Mouse (Mus musculus) left cerebral cortex, postnatal 10 days (tissue): ENCODE results near the gene Gnl3l. TPM values are rescaled to one million over a fixed set of nuclear protein-coding genes. Genes with fewer than 3 reads are reported as not detected.

ENCODE experiments used
- DNase-seq, 2 experiments: peaks; one replicate each; pipeline ENCODE4 v3.0.0; 2021 to 2022; ENCODE audit warnings: low spot score in 2 of 2, mixed read lengths in 1 of 2; ENCODE audit errors: extremely low spot score in 1 of 2
- intact Hi-C: fragments of 180-260 bp; cut with DNase I; formaldehyde crosslinking; loops from one replicate; pipeline ENCODE4 v1.15.1; 2025
- total RNA-seq, 2 experiments: library from RNA; stranded (reverse); gene quantifications; 2 replicates each; pipeline ENCODE4 v1.2.3; 2021

Gnl3l gene
- 100 to 1,000 TPM; 214 to 221 TPM for total RNA-seq

DNA sequence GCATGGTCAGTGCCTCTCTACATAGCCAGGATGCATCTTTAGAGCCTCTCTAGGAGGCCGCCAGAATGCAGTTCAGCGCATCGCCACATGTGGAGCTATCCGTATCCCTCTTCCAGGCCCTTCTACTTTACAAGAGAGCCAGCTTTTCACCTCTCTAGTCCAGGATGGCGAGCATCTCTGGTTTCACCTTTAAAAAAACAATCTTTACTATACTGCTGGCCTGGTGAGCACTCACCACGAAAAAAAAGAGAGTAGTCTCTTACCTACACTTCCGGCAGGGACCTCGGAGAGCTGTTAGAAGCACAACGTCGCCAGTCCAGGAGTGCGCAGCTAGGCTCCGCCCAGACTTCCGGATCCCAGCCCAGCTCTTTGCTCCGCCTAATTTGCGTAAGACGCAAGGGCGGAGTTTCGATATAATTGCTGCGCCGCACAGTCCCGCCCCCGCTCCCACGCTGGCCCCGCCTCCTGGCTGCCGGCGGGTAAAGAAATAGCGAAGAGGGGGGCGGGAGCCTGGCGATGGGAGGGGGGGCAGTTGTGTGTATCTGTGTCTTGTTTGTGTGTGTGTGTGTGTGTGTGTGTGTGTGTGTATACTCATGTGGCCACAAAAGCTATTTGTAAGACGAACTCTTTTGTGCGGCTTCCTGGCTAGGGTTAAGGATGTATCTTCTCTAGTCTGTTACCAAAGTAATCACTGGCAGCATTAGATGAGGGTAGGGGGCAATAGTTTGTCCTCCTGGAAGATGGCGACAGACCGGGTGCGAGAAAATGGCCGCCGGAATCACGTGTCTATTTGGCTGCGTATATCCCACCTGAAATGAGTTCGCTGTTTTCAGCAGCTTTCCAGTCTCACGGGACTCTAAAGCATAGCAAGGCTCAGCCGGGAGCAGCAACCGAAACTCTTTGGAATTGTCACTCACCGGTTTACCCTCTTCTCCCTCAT, at the start of gene Gnl3l:
TSS of gene Gnl3l (minus strand) at position 385 of the 940 bp plus-strand sequence.
- DNase-seq, result peak; percentile 83 to 92
- intact Hi-C loops, result no loop called here

DNA sequence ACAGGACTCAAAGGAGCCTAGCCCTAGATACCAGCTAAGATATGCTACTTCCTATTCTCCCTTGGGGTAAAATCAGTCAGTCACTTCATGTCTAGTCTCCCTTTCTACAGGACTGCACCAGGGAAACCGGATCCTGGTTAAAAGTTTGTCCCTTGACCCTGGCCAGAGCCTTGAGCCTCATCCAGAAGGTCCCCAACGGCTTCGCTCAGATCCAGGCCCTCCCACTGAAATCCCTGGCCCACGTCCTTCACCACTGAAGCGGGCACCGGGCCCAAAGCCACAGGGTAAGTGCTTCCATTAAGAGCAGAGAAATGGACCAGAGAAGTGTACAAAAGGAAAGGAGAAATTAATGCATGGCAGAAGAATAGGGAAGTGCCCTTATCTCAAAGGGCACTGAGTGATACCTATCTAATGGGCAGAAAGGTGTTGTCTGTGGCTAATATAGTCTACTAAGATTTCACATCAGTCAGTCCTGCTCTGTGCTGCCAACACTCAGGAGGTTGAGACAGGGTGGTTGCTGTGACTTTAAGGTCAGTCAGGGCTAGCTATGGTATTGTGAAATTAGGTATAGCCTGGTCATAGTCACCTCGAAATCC, 49.0 kb upstream of the Gnl3l start:
- intact Hi-C loops, result no loop called here
- no peak for DNase-seq

DNA sequence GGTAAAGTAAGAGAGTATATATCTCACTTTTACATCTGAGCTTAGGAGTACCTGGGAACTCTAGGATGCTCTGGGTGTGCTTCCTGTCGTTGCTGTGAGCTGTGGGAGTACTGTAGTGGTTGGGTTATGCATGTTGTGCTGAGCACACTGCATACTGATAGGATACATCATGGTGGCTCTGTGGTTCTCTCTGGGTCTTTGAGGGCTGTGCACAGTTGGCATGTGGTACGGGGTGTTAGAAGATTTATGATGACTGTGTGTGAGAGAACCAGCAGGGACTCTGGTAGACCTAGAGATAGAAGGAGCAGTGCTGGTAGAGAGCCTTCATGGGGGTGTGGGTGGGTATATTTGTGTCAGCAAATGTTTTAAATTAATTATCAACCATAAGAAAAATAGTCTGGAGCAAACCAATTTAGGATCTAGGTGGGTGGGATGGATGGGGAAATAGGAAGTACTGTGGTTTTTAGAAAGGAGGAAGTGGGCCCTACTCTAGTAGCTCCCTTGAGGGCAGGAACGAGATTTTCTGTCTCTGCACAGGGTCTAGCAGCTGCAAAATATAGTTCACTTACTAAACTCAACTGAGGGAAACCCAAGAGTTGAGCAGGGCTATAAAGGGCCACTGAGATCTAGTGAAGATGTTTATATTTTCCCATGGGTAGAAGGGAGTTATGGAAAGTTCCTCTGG, 44.6 kb upstream of the Gnl3l start:
- intact Hi-C loops, result no loop called here
- no peak for DNase-seq

DNA sequence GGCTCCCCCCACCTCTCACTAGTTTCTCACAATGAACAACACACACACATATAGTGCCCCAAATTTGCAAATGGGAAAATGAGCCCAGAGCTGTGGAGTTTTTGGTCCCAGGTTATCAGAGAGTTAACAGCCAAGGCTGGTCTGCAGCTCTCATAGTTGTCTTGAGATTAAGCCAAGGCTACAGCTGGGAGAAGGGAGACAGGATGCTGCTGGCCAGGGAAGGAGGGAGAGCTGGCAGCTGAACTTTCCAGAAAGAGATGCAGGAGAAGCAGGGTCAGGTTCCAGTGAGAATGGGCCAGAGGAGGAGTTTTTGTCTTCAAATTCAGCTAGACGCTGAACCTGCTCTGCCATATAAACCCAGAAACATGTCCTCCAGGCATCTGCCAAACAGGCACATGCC, 42.2 kb upstream of the Gnl3l start:
- DNase-seq, result no peak
- intact Hi-C loops, result no loop called here

DNA sequence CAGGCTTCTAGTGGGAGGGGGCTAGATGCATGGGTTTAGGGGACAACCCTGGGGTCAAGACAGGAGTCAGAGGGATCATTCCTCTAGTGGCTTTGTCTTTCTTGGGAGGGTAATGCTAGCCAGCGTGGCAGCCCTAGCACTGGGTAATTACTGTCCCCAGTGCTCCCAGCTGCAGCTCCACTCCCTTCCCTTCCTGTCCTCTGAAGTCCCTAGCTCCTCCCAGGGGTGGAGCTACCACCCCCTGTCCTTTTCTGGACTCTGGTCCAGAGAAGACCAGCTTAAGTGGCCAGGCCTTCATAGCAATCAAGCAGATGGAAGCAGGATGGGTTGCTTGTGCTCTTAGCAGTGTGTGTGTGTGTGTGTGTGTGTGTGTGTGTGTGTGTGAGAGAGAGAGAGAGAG, 38.4 kb upstream of the Gnl3l start:
- DNase-seq, result peak in 1 of 2 experiments; percentile 66
- intact Hi-C loops, result no loop called here

DNA sequence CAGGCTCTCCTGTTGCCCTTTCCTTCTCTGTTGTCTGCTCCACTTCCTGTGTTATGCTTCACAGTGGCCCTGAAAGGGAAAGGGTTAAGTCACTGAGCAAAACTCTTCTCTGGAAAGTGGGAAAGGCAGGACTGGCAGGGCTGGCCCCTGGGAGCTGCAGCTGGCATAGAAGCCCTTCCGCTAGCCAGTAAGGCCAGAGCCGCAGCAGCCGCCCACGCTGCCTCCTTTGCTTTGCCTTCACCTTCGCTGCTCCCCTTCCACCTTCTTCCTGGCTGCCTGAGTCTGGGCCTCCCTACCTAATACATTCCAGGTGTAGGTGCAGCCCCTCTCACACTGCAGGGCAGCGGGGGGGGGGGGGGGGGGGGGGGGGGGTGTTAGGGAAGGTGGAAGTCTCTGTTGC, 37.4 kb upstream of the Gnl3l start:
- DNase-seq, result peak in 1 of 2 experiments; percentile 32
- intact Hi-C loops, result no loop called here

DNA sequence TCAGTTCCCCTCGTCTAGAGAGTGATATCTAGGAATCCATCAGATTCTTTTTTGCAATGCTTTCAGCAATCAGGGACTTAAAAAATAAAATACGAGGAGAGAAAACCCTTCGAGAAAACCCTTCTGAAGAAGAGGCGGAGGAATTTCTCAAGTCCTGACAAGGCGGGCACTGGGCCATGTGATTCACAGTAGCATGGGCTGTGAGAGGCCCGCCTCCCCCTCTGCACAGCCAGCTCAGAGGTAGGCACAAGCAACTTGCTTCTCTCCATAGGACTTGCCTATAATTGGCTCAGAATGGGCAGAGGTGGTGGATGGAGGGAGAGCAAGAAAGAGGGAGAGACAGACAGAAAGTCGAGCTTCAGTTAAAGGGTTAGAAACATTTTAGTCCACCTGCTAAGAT, 33.2 kb upstream of the Gnl3l start:
- intact Hi-C loops, result no loop called here
- peak in 1 of 2 experiments; percentile 43 for DNase-seq

DNA sequence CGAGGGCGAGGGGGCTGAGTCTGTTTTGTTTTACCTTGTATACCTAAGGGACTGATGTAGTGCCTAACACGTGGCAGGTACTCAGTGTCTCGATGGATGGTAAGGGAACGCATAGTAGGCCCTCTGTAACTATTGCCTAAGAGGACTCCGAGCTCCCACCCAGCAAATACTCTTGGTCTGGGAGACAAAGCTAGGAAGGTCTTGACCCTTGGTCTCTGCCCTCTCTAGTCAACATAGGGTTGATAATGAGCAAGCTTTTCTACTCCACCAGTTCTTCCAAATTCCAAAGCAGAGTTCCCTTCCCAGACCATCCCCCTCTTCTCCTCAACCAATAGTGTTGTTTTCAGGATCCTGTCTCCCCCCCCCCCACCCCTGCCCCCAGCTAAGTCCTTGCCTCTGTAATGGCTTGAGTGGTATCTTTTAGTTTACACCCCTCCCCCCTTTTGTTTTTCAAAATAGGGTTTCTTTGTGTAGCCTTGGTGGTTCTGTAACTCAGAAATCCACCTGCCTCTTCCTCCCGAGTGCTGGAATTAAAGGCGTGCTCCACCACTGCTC, 32.6 kb upstream of the Gnl3l start:
- intact Hi-C loops, result no loop called here
- no peak for DNase-seq

DNA sequence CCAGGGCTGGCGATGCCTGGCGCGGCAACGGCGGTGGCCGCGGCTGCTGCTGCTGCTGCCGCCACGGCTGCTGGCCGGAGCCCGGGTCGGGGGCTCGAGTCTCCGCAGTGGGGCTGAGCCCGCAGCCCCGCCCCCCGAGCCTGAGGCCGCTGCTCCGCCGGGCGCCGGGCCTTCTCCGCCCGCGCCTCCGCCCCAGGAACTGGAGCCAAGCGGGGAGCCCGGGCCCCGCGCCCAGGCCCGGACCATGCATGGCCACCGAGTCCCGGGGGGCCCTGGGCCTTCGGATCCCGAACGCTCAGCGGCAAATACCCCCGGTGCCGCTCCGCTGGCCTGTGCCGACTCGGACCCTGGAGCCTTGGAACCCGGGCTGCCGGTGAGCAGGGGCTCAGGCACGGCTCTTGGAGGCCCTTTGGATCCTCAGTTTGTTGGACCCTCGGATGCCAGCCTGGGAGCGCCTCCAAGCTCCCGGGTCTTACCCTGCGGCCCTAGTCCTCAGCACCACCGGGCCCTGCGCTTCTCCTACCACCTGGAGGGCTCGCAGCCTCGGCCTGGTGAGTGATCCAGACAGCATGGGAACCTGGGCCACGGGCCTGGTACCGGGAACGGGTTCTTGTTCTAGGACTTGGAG, 30.4 kb upstream of the Gnl3l start:
- intact Hi-C loops, result no loop called here
- DNase-seq, result peak in 1 of 2 experiments; percentile 46

DNA sequence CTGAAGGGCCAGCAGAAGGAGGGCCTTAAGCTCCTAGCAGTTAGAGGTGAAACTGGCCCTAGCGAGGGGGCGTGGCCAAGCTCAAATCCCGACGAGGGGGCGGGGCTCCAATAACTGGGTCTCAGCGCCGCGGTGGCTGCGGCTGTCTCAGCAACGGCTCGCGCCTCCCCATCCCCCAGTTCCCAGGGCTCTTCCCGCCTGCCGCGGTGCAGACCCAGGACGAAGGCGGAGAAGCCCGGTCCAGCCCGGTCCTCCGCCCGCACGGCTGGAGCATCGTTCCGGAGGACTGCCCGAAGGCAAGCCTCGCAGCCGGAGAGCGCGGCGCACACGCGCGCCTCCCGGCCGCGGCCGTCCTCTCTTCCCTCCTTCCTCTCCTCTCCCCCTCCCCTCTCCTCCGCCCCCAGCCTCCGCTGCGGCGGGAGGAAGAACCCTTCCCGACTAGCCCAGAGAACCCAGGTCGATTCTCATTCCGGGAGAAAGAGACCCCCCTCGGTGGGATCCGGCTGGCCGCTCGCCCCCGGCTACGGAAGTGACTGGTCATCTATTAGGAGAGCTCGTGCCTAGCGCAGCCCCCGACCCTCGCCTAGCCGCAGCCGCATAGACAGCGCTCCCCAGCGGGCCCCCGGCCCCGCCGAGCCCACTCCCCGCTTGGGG, 29.8 kb upstream of the Gnl3l start:
- intact Hi-C loops, result no loop called here
- peak; percentile 67 to 90 for DNase-seq

DNA sequence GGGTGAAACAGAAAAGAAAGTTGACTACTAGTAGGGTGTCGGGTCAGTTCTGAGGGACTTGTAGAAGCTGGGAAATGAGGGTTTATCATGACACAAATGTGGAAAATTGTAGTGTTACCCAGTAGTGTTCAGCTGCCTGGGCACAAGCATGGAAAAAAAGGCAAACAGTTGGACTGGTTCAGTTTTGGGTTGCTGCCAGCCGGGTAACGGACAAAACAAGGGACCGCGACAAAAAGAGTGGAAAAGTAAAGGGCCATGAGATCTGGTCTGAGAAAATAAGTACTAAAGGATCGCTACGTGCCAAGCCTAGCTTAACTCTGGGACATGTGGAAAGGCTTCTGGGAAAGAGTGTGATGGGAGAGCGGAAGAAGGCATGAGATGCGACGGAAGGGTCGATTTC, 29.2 kb upstream of the Gnl3l start:
- DNase-seq, result no peak
- intact Hi-C loops, result no loop called here

DNA sequence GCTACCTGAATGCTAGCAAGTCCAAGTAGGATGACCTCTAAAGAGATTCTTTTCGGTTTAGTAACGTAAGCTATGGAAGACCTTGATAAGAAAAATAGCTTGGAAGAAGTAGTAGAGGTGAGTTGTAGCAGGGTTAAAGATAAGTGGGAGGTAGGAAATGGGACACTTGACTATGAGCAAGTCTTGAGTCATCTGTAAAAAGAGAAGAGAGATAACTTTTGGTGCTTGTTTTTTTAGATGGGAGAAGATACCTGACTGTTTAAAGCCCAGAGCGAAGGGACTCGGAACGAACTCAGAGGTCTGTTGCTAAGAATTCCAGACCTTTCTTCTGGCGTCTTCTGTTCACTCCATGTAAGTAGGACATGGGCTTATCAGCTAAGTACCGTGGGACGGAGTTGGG, 28.7 kb upstream of the Gnl3l start, which contains the start of gene Fgd1:
TSS of gene Fgd1 (plus strand) at position 301 of the 400 bp plus-strand sequence.
- DNase-seq, result no peak
- intact Hi-C loops, result no loop called here

DNA sequence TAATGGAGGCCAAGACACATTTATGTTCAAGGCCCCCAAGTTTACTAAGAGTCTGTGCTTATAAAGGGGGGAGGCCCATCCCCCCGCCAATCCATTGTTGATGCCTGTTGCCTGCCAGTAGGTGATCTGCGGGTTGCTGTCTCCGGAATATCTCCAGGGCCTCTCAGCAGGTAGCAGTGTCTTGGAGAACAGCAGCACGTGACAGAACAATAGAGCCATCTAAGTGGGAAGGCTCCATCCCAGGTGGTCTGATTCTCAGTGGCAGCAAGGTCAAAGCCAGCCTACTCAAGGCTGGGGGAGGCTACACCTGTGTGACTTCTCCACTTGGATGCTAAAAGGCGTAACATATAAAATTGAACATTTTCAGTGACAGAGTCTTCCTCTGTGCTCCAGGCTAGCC, 24.1 kb upstream of the Gnl3l start:
- no peak for DNase-seq
- intact Hi-C loops, result no loop called here

DNA sequence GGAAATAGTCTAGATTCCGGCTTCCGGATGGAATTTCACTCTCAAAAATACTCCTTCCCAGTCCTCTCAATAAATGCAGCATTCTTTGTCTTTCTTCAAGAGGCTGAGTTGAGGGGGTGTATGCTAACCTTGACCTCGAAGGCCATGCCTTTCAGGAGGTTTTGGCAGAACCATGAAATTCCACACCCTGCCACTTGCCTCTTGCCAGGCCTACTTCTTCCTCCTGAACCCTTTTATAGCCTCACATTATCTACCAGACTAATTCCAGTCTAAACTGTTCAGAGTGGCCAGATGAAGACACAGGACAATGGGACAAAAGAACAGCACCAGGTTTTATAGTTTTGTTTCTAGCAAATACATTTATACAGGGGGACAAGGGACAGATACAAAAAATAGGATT, 14.3 kb upstream of the Gnl3l start:
- DNase-seq, result no peak
- intact Hi-C loops, result no loop called here

DNA sequence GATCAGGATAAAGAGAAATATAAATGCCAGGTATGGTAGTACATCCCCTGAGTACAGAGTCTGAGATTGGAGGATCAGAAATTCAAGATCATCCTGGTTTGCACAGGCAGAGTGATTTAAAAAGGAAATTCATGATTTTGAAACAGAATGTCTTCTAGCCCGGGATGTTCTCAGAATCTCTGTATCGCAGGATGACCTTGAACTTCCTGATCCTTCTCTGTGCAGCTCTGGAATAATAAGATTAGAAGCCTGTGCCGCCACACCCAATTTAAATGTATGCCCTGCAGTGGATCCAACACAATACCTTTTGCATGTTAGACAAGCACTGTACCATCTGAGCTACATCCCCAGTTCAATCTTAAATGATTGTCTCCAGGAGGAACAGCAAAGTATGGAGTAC, 1.7 kb upstream of the Gnl3l start:
- intact Hi-C loops, result no loop called here
- DNase-seq, result no peak

DNA sequence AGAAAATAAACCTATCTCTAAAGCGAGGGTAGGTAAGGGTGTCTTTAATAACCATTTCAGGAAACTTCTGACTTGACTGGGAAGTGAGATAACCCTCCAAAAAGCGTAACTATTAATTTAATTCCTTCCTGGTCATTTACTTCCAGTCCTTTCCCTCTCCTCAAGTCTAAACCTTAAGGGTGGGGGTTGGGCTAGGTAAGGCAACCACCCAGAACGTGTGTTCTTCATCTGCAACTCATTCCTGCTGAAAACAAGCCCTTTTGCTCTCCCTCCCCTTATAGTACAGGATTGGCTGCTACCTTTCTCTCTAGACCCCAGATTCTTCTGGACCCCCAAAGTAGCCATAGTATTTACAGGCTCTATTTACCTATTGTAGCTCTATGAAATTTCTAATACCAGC, 775 bp upstream of the Gnl3l start:
- DNase-seq, result no peak
- intact Hi-C loops, result no loop called here

DNA sequence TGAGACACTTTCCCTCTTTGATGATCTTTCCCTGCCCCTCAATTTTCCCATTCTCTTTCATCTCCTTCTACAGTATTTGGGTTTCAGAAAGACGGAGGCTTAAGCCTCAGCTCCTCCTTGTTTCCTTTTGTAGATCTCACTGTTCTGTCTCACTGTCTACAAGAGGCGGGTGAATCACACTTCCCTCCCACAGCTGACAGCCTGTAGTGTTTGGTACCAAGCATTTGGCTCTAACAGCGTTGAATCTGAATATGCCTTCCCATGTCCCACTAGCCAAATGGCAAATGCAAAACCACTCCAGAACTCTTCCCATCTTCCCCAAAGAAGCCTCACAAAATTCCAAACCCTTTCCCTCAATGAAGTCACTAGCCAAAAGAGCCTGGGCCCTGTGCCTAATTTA, 20.3 kb downstream of the Gnl3l start:
- no peak for DNase-seq
- intact Hi-C loops, result no loop called here

DNA sequence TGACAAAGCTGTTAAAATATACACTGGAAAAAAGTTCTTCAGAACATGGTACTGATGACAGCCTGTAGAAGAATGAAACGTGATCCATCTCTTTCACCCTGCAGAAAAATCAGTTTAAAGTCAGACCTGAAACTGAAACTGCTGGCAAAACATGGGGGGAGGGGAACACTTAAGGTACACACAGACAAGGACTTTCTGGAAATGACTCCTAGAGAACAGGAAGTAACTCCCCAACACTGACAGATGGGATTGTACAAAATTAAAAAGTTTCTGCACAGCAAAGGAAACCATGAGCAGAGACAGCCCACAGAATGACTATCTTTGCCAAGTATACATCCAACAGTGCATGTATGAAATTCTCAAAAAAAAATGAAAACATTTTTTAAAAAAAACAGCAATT, 35.5 kb downstream of the Gnl3l start:
- intact Hi-C loops, result loop anchor here (10.0 kb wide), 1 partner anchor 327 kb away; the partner anchor contains the start of gene Tro
- DNase-seq, result no peak
